Mouse (Mus musculus): Measurements from ENCODE around the gene Tnik.

DNA sequence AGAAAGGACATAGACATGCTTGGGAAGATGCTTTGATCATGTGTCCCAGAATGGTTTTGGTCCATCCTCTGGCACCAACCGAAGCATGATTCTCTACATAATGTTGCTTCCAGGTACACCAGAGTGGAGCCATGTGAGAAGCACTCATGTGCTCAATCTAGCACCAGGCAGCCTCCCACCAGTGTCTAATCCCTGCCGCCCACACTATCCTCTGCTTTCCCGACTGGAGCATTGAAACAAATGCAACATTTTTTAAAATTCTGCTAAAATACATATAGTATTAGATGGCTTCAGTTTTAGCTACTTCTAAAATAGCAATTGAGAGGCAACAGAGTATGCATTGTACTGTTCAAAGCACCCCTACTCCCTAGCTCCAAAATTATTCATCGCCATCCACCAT, 264.2 kb downstream of the Tnik start:
- no peak for TF ChIP-seq FOSL1 (IDR thresholded peaks at IDR 0.05; ENCODE audit: insufficient read depth, low read length, poor library complexity, severe bottlenecking)
- no peak for TF ChIP-seq MYOG (IDR thresholded peaks at IDR 0.05; ENCODE audit: control insufficient read depth, extremely low read depth, insufficient read length)
- no peak for TF ChIP-seq CTCF (IDR thresholded peaks at IDR 0.05; ENCODE audit: control insufficient read depth, insufficient read depth, insufficient read length)
- no peak for TF ChIP-seq USF1 (IDR thresholded peaks at IDR 0.05; ENCODE audit: low read depth)

All from C2C12 (cell line).